Mouse (Mus musculus) G1E (cell line): Measurements from ENCODE around the gene Slc7a1.

Experiments
- CTCF ChIP-seq: IDR thresholded peaks from 2 replicates; pipeline ENCODE4 v1.5.1; 2012; ENCODE audit warnings: low read depth, low read length, inconsistent platforms, mixed read lengths
- TAL1 ChIP-seq: conservative IDR thresholded peaks from 2 replicates; pipeline ENCODE4 v1.6.1; 2012; ENCODE audit warnings: low read depth, low read length, inconsistent platforms, mixed read lengths

DNA sequence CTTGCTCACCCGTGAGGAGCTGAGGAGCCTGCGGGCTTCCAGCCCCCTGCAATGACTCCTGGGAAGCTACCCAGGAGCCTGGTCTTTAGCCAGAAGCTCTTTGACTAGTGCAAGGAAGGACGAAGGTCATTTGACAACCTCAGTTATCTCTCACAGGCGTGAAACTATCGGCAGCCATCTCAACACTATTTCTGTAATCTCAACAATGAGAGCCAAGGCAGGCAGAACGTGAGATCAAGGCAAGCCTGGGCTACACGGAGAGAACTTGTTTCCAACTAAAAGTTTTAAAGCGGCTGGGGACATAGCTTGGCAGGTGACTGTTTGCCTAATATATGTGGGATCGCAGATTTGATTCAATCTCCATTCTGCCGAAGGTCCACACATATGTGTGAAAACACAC, 16.8 kb upstream of the Slc7a1 start:
- TF ChIP-seq CTCF (no peak), TAL1 (no peak)
